Mouse (Mus musculus) forebrain, embryonic 12.5 days (tissue): ENCODE data around the gene Gm8890. TPM values are rescaled to one million over a fixed set of nuclear protein-coding genes. Genes with fewer than 3 reads are reported as not detected.
"Not testable (repeated sequence)": the region's sequence is repeated elsewhere in the genome, so short reads cannot be mapped to it uniquely, and the experiment has no call there.

Source experiments
- ATAC-seq: fragments of 200-750 bp; cut with Nextera tagmentation; 2 replicates; pipeline ENCODE4 v1.8.0; 2017; ENCODE audit warnings: moderate TSS enrichment; ENCODE audit not compliant: low FRiP score
- H3K27ac ChIP-seq: fragments of 300-500 bp; sonication (generic); 2 replicates; pipeline ENCODE4 v1.5.1; 2016; ENCODE audit warnings: mild to moderate bottlenecking
- H3K27me3 ChIP-seq: fragments of 300-500 bp; sonication (generic); 2 replicates; pipeline ENCODE4 v1.6.1; 2016; ENCODE audit warnings: mild to moderate bottlenecking
- H3K36me3 ChIP-seq: fragments of 300-500 bp; sonication (generic); replicated peaks from 2 replicates; pipeline ENCODE4 v1.6.1; 2016; ENCODE audit warnings: mild to moderate bottlenecking
- H3K4me1 ChIP-seq: fragments of 300-500 bp; sonication (generic); 2 replicates; pipeline ENCODE4 v1.6.1; 2016
- H3K4me2 ChIP-seq: fragments of 300-500 bp; sonication (generic); 2 replicates; pipeline ENCODE4 v1.6.1; 2016; ENCODE audit warnings: mild to moderate bottlenecking, moderate library complexity
- H3K4me3 ChIP-seq: fragments of 300-500 bp; sonication (generic); replicated peaks from 2 replicates; pipeline ENCODE4 v1.5.1; 2016; ENCODE audit warnings: mild to moderate bottlenecking
- H3K9ac ChIP-seq: fragments of 300-500 bp; sonication (generic); 2 replicates; pipeline ENCODE4 v1.6.1; 2016; ENCODE audit warnings: mild to moderate bottlenecking
- H3K9me3 ChIP-seq: fragments of 300-500 bp; sonication (generic); 2 replicates; pipeline ENCODE4 v1.6.1; 2016
- WGBS: fragments of 180-500 bp; shearing (Covaris S2); methylation state at CpG from one replicate; pipeline ENCODE4 v1.1.7; 2016; 5-methylcytosine and 5-hydroxymethylcytosine counted together
- polyA plus RNA-seq: library from polyadenylated mRNA; unstranded; fragments of >200 nt; fragmentation: Nextera tagmentation; extraction: Ambion mirVana; gene quantifications from 2 replicates; pipeline ENCODE4 v1.2.1, GENCODE M21; 2016

Gene Gm8890
- polyA plus RNA-seq, result not detected in 2 replicates

- not testable (repeated sequence) for H3K9me3 ChIP-seq, H3K27ac ChIP-seq, H3K27me3 ChIP-seq, H3K4me1 ChIP-seq, H3K4me2 ChIP-seq, ATAC-seq, H3K36me3 ChIP-seq, H3K9ac ChIP-seq, H3K4me3 ChIP-seq
- 63% methylated on average over 1 of the region's 2 CpGs for WGBS
These were observed at the start of gene Gm8890 for GRCm38 (mm10) chr5:11255733-11256132. Gene Gm8890 (plus strand): TSS chr5:11256033.

DNA sequence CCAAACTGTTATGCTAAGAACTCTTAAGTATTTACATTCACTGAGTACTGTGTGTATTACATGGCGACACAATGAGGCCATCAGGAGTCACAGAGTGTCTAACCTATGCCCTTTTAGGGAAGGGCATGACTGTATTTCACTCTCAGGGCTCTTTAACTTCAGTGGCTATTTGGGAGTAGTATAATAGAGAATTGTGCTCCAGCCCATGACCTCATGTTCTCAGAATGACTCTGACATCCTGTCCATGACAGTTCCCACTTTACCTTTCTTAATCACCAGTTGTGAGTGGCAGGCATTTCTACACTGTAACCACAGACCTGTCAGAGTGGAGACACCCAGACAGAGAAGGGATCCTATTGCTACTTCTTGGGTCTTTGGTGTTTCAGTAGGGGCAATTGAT is 388 bp downstream of the Gm8890 start:
- H3K27me3 ChIP-seq, H3K4me2 ChIP-seq, H3K27ac ChIP-seq, H3K9ac ChIP-seq, H3K36me3 ChIP-seq, ATAC-seq, H3K9me3 ChIP-seq, H3K4me3 ChIP-seq, H3K4me1 ChIP-seq: not testable (repeated sequence)
- WGBS, result 72% methylated on average over 1 of the region's 1 CpGs

Other genes starting within 250 kb of the Gm8890 start
- gene Gm8879, start 128.4 kb upstream of the Gm8890 start, polyA plus RNA-seq, result not detected in 2 replicates
- not detected in 2 replicates for gene Gm5861, start 73.0 kb upstream of the Gm8890 start, polyA plus RNA-seq
- gene Speer1, start 85.5 kb downstream of the Gm8890 start, polyA plus RNA-seq, result not detected in 2 replicates
- gene Gm8897, start 160.4 kb downstream of the Gm8890 start, polyA plus RNA-seq, result not detected in 2 replicates
- not detected in 2 replicates for gene Gm8906, start 246.7 kb downstream of the Gm8890 start, polyA plus RNA-seq